ENCODE assay signal across 8 mouse cellular contexts in the genomic region with DNA sequence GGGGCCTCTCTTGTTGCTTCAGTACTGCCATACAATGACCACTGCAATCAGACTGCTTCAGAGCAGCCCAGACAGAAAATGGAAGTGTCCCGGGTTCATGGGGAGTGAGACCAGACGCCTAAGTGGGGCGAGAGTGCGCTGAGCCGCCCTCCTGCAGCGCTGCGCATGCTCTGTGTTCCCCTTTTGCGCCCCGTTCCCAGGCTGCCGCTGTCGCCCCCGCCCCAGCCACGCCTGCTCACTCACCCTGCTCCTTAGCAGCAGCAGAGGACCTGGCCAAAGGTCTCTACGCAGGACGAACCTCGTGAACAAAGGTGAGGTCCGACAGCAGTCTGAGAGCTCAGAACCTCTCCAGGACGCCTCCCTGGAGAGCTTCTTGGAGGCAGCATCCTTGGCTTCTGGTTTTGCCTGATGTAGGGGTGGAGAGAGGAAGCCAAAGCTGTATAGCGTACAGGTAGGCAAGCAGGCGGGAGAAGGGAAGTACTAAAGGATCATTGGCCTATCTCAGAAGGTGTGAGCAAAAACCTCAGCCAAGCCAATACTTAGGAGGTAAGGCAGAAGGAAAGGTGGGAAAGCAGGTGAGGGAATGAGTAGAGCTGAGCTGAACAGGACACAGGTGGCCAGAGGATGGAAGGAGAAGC. TPM values are rescaled to one million over a fixed set of nuclear protein-coding genes. Genes with fewer than 3 reads are reported as not detected.
DNase-seq lines count a peak whose midpoint lies in the region; ATAC-seq lines count a peak whose summit lies in the region.

A gene (plus strand): TSS at position 217 of the 638 bp plus-strand sequence.

- no peaks in the 10 kb centered on the region for H3K9me3 ChIP-seq in hindbrain, embryonic 11.5 days (ENCODE audit: control insufficient read depth, low read length)
- no peaks in the 10 kb centered on the region for H3K9me3 ChIP-seq in limb, embryonic 15.5 days

- 16% methylated on average over 20 of the region's 20 CpGs for WGBS in hindbrain, embryonic 11.5 days
- WGBS in limb, embryonic 15.5 days = 29% methylated on average over 20 of the region's 20 CpGs

- peak; percentile 13 for DNase-seq in layer of hippocampus, adult 11-12 months (ENCODE audit: low spot score)
- DNase-seq in layer of hippocampus, adult 9-11 months = no peak
- peak; percentile 5 for DNase-seq in embryo, embryonic 11 days
- peak; percentile 15 for DNase-seq in hindbrain, embryonic 11.5 days (ENCODE audit: low spot score)
- peak; percentile 24 for DNase-seq in retina, postnatal 1 day
- no peak for DNase-seq in ovary, adult 18-20 months (ENCODE audit: low spot score)
- DNase-seq in urinary bladder, postnatal 36 days (ENCODE audit: low spot score in 2 of 2) = no peak

- H3K4me1 ChIP-seq in hindbrain, embryonic 11.5 days (replicated peaks; ENCODE audit: control insufficient read depth, insufficient read depth, low read length) = no peaks in the 10 kb centered on the region
- no peaks in the 10 kb centered on the region for H3K4me1 ChIP-seq in limb, embryonic 15.5 days

- no peaks in the 10 kb centered on the region for H3K27me3 ChIP-seq in hindbrain, embryonic 11.5 days (ENCODE audit: control insufficient read depth, insufficient read depth, low read length)
- H3K27me3 ChIP-seq in limb, embryonic 15.5 days = 0 out of 2 replicates have a peak, but pooled peaks cover 10% of the 10 kb centered on the region

- H3K36me3 ChIP-seq in hindbrain, embryonic 11.5 days (ENCODE audit: control insufficient read depth, insufficient read depth, low read length) = no peaks in the 10 kb centered on the region
- no peaks in the 10 kb centered on the region for H3K36me3 ChIP-seq in limb, embryonic 15.5 days

- no peak within 1 kb of the TSS for H3K9ac ChIP-seq in hindbrain, embryonic 11.5 days (ENCODE audit: low read depth, low read length)
- H3K9ac ChIP-seq in limb, embryonic 15.5 days = no peak within 1 kb of the TSS

- peak within 1 kb of the TSS; percentile 26 for H3K4me2 ChIP-seq in hindbrain, embryonic 11.5 days (replicated peaks; ENCODE audit: low read depth, low read length)
- peak within 1 kb of the TSS; percentile 45 for H3K4me2 ChIP-seq in limb, embryonic 15.5 days

- H3K27ac ChIP-seq in hindbrain, embryonic 11.5 days (ENCODE audit: low read depth, low read length) = no peak within 1 kb of the TSS
- no peak within 1 kb of the TSS for H3K27ac ChIP-seq in limb, embryonic 15.5 days

- H3K4me3 ChIP-seq in hindbrain, embryonic 11.5 days (ENCODE audit: low read depth, low read length) = no peak within 1 kb of the TSS
- peak within 1 kb of the TSS; percentile 33 for H3K4me3 ChIP-seq in limb, embryonic 15.5 days

- no peak for ATAC-seq in hindbrain, embryonic 11.5 days (ENCODE audit: low FRiP score)
- ATAC-seq in limb, embryonic 15.5 days (ENCODE audit: insufficient number of reproducible peaks, low FRiP score, low TSS enrichment, low read depth) = no peak

RNA-seq across cellular contexts. Expression of the gene that starts here (rescaled TPM):
- polyA plus RNA-seq in hindbrain, embryonic 11.5 days (2014; fragmentation: Nextera tagmentation; extraction: Ambion mirVana) = 0.11 and 0.21 TPM in 2 replicates
- 0.14 and 0.15 TPM in 2 replicates for polyA plus RNA-seq in limb, embryonic 15.5 days (2015; fragmentation: Nextera tagmentation; extraction: Ambion mirVana)

Comparison
In these comparisons a context has a peak if more than half of its experiments do, and no peak if none do; other contexts are left out.
1. DNase-seq: peak in layer of hippocampus, adult 11-12 months (single experiment), embryo, embryonic 11 days (single experiment) and retina, postnatal 1 day (single experiment); none in layer of hippocampus, adult 9-11 months (single experiment), ovary, adult 18-20 months (single experiment) and urinary bladder, postnatal 36 days (0 of 2).
2. Peak in DNase-seq and H3K4me2 ChIP-seq in hindbrain, embryonic 11.5 days; RNA of the gene not detected or under 1 TPM.